Mouse (Mus musculus) hindbrain, embryonic 13.5 days (tissue): ENCODE measurements at regions not wholly inside any gene's neighbourhood (a gene's known extent, or its start where the extent isn't known, plus 50 kb on each side); places are given as distances from the start of the nearest gene placed in this dataset.

ENCODE experiments used
- ATAC-seq: fragments of 200-750 bp; cut with Nextera tagmentation; 2 replicates; pipeline ENCODE4 v1.8.0; 2017; ENCODE audit warnings: moderate TSS enrichment; ENCODE audit not compliant: low FRiP score
- H3K27ac ChIP-seq: fragments of 300-500 bp; sonication (generic); 2 replicates; pipeline ENCODE4 v1.5.1; 2015; ENCODE audit warnings: inconsistent platforms, mild to moderate bottlenecking, moderate library complexity
- H3K27me3 ChIP-seq: fragments of 300-500 bp; sonication (generic); 2 replicates; pipeline ENCODE4 v1.6.1; 2015; ENCODE audit warnings: mild to moderate bottlenecking, inconsistent platforms
- H3K36me3 ChIP-seq: fragments of 300-500 bp; sonication (generic); 2 replicates; pipeline ENCODE4 v1.6.1; 2015; ENCODE audit warnings: mild to moderate bottlenecking, inconsistent platforms
- H3K4me1 ChIP-seq: fragments of 300-500 bp; sonication (generic); replicated peaks from 2 replicates; pipeline ENCODE4 v1.6.1; 2015; ENCODE audit warnings: inconsistent platforms
- H3K4me2 ChIP-seq: fragments of 300-500 bp; sonication (generic); 2 replicates; pipeline ENCODE4 v1.6.1; 2015; ENCODE audit warnings: inconsistent platforms, mild to moderate bottlenecking, moderate library complexity
- H3K4me3 ChIP-seq: fragments of 300-500 bp; sonication (generic); 2 replicates; pipeline ENCODE4 v1.5.1; 2015; ENCODE audit warnings: mild to moderate bottlenecking, inconsistent platforms
- H3K9ac ChIP-seq: fragments of 300-500 bp; sonication (generic); 2 replicates; pipeline ENCODE4 v1.6.1; 2015; ENCODE audit warnings: mild to moderate bottlenecking, inconsistent platforms
- H3K9me3 ChIP-seq: fragments of 300-500 bp; sonication (generic); 2 replicates; pipeline ENCODE4 v1.6.1; 2016; ENCODE audit warnings: inconsistent platforms
- WGBS: fragments of 180-500 bp; shearing (Covaris S2); methylation state at CpG from one replicate; pipeline ENCODE4 v1.1.7; 2015; 5-methylcytosine and 5-hydroxymethylcytosine counted together

DNA sequence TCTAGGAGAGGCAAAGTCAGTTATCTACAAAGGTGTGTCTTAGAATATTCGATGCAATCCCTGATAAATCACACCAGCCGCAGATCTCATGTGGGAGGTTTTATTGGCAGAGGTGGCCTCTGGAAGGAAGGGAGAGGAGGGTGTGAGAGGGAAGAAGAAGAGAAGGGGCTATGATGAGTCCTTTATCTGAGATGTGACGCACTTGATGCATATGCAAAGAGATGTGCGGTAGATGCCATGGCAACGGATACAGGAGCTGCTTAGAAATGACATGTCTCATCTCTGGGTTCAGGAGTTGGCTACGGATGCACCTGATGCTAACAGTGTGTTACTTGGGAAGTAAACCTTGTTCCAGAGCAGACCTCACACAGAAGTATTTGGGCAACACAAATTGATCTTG lies 718.6 kb upstream of the Gm21961 start:
- no peak overlapping the region for H3K4me2 ChIP-seq
- no peaks in the 10 kb centered on the region for H3K9me3 ChIP-seq
- H3K9ac ChIP-seq, result no peak overlapping the region
- no peak overlapping the region for H3K4me3 ChIP-seq
- no peaks in the 10 kb centered on the region for H3K4me1 ChIP-seq
- no peak overlapping the region for H3K27ac ChIP-seq
- H3K36me3 ChIP-seq, result no peaks in the 10 kb centered on the region
- 79% methylated on average over 6 of the region's 6 CpGs for WGBS
- no peak for ATAC-seq
- no peaks in the 10 kb centered on the region for H3K27me3 ChIP-seq

GRCm38 (mm10) chr15:65731308-65731707 lies 716.6 kb upstream of the Gm21961 start:
- no peak for ATAC-seq
- WGBS, result 84% methylated on average over 2 of the region's 2 CpGs
- Histone ChIP-seq H3K4me3 (no peak overlapping the region), H3K27me3 (no peaks in the 10 kb centered on the region), H3K9me3 (no peaks in the 10 kb centered on the region), H3K27ac (no peak overlapping the region), H3K4me2 (no peak overlapping the region), H3K4me1 (no peaks in the 10 kb centered on the region), H3K36me3 (no peaks in the 10 kb centered on the region), H3K9ac (no peak overlapping the region)

DNA sequence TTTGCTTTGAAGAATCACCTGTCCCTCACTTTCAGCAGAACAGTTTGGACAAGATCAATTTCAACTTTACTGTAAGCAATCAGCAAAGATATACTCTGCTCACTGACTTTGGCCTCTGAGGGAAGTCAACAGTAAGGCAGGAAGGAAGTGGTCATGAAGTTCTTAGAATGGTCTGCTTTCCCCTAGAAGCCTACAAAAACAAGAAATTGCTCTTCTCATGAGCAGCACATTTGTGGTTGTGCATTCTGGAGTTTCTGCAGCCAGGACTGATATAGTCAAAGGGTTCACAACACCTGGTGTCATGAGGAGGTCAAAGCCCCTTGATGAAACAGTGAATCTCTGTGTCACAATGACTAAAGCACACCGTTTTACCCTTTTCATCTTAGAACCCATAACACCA lies 712.4 kb upstream of the Gm21961 start:
- Histone ChIP-seq H3K9ac (no peak overlapping the region), H3K27ac (no peak overlapping the region), H3K4me3 (no peak overlapping the region), H3K9me3 (no peaks in the 10 kb centered on the region), H3K4me1 (no peaks in the 10 kb centered on the region), H3K4me2 (no peak overlapping the region), H3K36me3 (no peaks in the 10 kb centered on the region), H3K27me3 (no peaks in the 10 kb centered on the region)
- WGBS, result 91% methylated on average over 1 of the region's 1 CpGs
- no peak for ATAC-seq

- Histone ChIP-seq H3K27ac (no peak overlapping the region), H3K4me1 (no peaks in the 10 kb centered on the region), H3K9ac (no peak overlapping the region), H3K27me3 (no peaks in the 10 kb centered on the region), H3K4me3 (no peak overlapping the region), H3K4me2 (no peak overlapping the region), H3K9me3 (no peaks in the 10 kb centered on the region), H3K36me3 (no peaks in the 10 kb centered on the region)
- 87% methylated on average over 2 of the region's 2 CpGs for WGBS
- ATAC-seq, result no peak
Observed at GRCm38 (mm10) chr15:65726271-65726670, 711.6 kb upstream of the Gm21961 start.

- Histone ChIP-seq H3K36me3 (no peaks in the 10 kb centered on the region), H3K9me3 (no peaks in the 10 kb centered on the region), H3K4me3 (no peak overlapping the region), H3K9ac (no peak overlapping the region), H3K27me3 (no peaks in the 10 kb centered on the region), H3K4me2 (no peak overlapping the region), H3K27ac (no peak overlapping the region), H3K4me1 (no peaks in the 10 kb centered on the region)
- WGBS, result 58% methylated on average over 3 of the region's 3 CpGs
- 0 out of 2 replicates have a peak, but pooled peaks have one; percentile 74 for ATAC-seq
Observed at GRCm38 (mm10) chr15:65703559-65703958, 688.9 kb upstream of the Gm21961 start.

DNA sequence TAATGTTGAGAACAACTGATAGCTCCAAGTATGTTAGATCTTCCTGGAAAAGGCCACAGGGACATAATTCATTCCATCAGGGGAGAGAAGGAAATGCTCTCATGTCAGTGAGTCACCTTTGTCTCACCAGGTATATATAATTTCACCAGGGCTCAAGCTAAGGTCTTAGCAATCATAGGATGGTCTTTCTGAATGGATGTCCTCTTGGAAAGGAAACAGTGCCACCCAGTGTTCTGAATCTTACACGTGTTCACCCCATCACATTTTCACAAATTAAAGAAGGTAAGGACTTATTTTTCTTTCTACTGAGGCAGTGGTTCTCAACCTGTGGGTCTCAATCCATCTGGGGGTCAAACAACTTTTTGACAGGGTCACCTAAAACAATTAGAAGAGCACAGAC lies 686.8 kb upstream of the Gm21961 start:
- WGBS, result 8% methylated on average over 1 of the region's 1 CpGs

DNA sequence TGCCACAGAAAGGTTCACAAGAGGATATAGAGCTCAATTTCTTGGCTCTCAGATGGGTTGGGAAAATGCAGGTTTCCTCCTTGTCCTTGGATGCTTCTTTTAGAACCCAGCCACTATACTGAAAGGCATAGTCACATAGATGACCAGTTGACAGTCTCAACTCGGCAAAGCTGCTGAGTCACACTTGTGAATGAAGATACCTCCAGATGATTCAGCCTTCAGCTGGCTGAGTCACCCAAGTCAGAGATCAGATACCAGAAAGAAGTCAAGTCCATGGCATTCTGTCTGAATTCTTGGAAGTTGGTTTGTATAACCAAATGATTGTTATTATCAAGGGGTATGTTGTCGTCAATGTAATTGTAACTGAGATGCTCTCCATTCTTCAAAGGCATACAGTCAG lies 683.9 kb upstream of the Gm21961 start:
- Histone ChIP-seq H3K9ac (no peak overlapping the region), H3K4me1 (no peaks in the 10 kb centered on the region), H3K27ac (no peak overlapping the region), H3K27me3 (no peaks in the 10 kb centered on the region), H3K4me2 (no peak overlapping the region), H3K9me3 (no peaks in the 10 kb centered on the region), H3K4me3 (no peak overlapping the region), H3K36me3 (no peaks in the 10 kb centered on the region)
- 89% methylated on average over 2 of the region's 2 CpGs for WGBS
- ATAC-seq, result no peak

More for the DNA sequence above, 686.8 kb upstream of the Gm21961 start:
- no peaks in the 10 kb centered on the region for H3K27me3 ChIP-seq
- H3K4me1 ChIP-seq, result no peaks in the 10 kb centered on the region
- no peak overlapping the region for H3K27ac ChIP-seq
- no peak overlapping the region for H3K4me2 ChIP-seq
- H3K36me3 ChIP-seq, result no peaks in the 10 kb centered on the region
- no peaks in the 10 kb centered on the region for H3K9me3 ChIP-seq
- ATAC-seq, result no peak
- no peak overlapping the region for H3K4me3 ChIP-seq
- H3K9ac ChIP-seq, result no peak overlapping the region
